Mouse (Mus musculus) limb, embryonic 15.5 days (tissue): Measurements from ENCODE around the gene Tomm34. TPM values are rescaled to one million over a fixed set of nuclear protein-coding genes. Genes with fewer than 3 reads are reported as not detected.
A peak's percentile ranks its signal among the peaks of the same experiment; 100 is the strongest.

Experiments
- ATAC-seq: fragments of 200-750 bp; cut with Nextera tagmentation; 2 replicates; pipeline ENCODE4 v1.8.0; 2017; ENCODE audit warnings: low read depth, moderate TSS enrichment; ENCODE audit not compliant: insufficient number of reproducible peaks, low FRiP score, low TSS enrichment
- H3K27ac ChIP-seq: fragments of 300-500 bp; sonication (generic); 2 replicates; pipeline ENCODE4 v1.5.1; 2015; ENCODE audit warnings: moderate library complexity, mild to moderate bottlenecking, inconsistent platforms
- H3K27me3 ChIP-seq: fragments of 300-500 bp; sonication (generic); 2 replicates; pipeline ENCODE4 v1.6.1; 2015; ENCODE audit warnings: inconsistent platforms
- H3K36me3 ChIP-seq: fragments of 300-500 bp; sonication (generic); 2 replicates; pipeline ENCODE4 v1.6.1; 2015; ENCODE audit warnings: inconsistent platforms
- H3K4me1 ChIP-seq: fragments of 300-500 bp; sonication (generic); 2 replicates; pipeline ENCODE4 v1.6.1; 2015; ENCODE audit warnings: inconsistent platforms
- H3K4me2 ChIP-seq: fragments of 300-500 bp; sonication (generic); 2 replicates; pipeline ENCODE4 v1.6.1; 2015; ENCODE audit warnings: mild to moderate bottlenecking, inconsistent platforms
- H3K4me3 ChIP-seq: fragments of 300-500 bp; sonication (generic); 2 replicates; pipeline ENCODE4 v1.5.1; 2015; ENCODE audit warnings: mild to moderate bottlenecking, inconsistent platforms
- H3K9ac ChIP-seq: fragments of 300-500 bp; sonication (generic); 2 replicates; pipeline ENCODE4 v1.6.1; 2015; ENCODE audit warnings: inconsistent platforms
- H3K9me3 ChIP-seq: fragments of 300-500 bp; sonication (generic); 2 replicates; pipeline ENCODE4 v1.6.1; 2016; ENCODE audit warnings: inconsistent platforms
- WGBS: fragments of 180-500 bp; shearing (Covaris S2); methylation state at CpG from one replicate; pipeline ENCODE4 v1.1.7; 2015; 5-methylcytosine and 5-hydroxymethylcytosine counted together
- polyA plus RNA-seq: library from polyadenylated mRNA; unstranded; fragments of >200 nt; fragmentation: Nextera tagmentation; extraction: Ambion mirVana; gene quantifications from 2 replicates; pipeline ENCODE4 v1.2.1, GENCODE M21; 2015

The Tomm34 gene
- polyA plus RNA-seq, 1 experiment from 2014 or later, result 49.1 TPM

- H3K4me3 ChIP-seq, result no peak overlapping the region
- H3K36me3 ChIP-seq, result no peaks in the 10 kb centered on the region
- no peaks in the 10 kb centered on the region for H3K9me3 ChIP-seq
- no peak overlapping the region for H3K27ac ChIP-seq
- H3K4me1 ChIP-seq, result peaks cover 3% of the 10 kb centered on the region
- H3K4me2 ChIP-seq, result no peak overlapping the region
- peak; percentile 76 for ATAC-seq
- H3K27me3 ChIP-seq, result no peaks in the 10 kb centered on the region
- no peak overlapping the region for H3K9ac ChIP-seq
- 54% methylated on average over 10 of the region's 10 CpGs for WGBS
Measured at GRCm38 (mm10) chr2:164036520-164037019, 34.4 kb downstream of the Tomm34 start.

DNA sequence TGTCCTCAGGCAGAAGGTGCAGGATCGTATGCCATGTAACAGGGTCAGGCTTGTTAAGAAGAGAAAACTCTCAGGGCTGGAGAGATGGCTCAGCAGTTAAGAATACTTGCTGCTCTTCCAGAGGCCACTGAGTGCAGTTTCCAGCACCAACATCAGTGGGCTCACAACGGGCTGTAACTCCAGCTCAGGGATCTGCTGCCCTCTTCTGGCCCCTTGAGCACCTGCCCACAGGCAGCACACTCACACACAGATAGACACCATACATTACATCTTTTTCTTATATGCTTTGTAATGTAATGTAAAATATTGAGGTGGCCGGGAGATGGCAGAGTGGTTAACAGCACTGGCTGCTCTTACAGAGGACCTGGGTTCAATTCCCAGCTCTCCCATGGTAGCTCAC lies 38.0 kb downstream of the Tomm34 start:
- H3K4me1 ChIP-seq, result peaks cover 3% of the 10 kb centered on the region
- H3K4me3 ChIP-seq, result no peak overlapping the region
- no peaks in the 10 kb centered on the region for H3K9me3 ChIP-seq
- no peak overlapping the region for H3K9ac ChIP-seq
- no peak overlapping the region for H3K27ac ChIP-seq
- H3K36me3 ChIP-seq, result no peaks in the 10 kb centered on the region
- no peak for ATAC-seq
- WGBS, result 92% methylated on average over 3 of the region's 3 CpGs
- no peaks in the 10 kb centered on the region for H3K27me3 ChIP-seq
- H3K4me2 ChIP-seq, result no peak overlapping the region

GRCm38 (mm10) chr2:164031147-164031546 lies 39.8 kb downstream of the Tomm34 start:
- ATAC-seq, result no peak
- no peak overlapping the region for H3K27ac ChIP-seq
- H3K36me3 ChIP-seq, result no peaks in the 10 kb centered on the region
- no peak overlapping the region for H3K4me3 ChIP-seq
- no peak overlapping the region for H3K4me2 ChIP-seq
- WGBS, result 69% methylated on average over 10 of the region's 10 CpGs
- no peaks in the 10 kb centered on the region for H3K9me3 ChIP-seq
- no peak overlapping the region for H3K9ac ChIP-seq
- no peaks in the 10 kb centered on the region for H3K27me3 ChIP-seq
- no peaks in the 10 kb centered on the region for H3K4me1 ChIP-seq

- no peaks in the 10 kb centered on the region; the same call in 1 of the 2 replicates for H3K36me3 ChIP-seq
- H3K27ac ChIP-seq, result no peak within 1 kb of the TSS
- 83% methylated on average over 16 of the region's 16 CpGs for WGBS
- no peak within 1 kb of the TSS for H3K9ac ChIP-seq
- H3K9me3 ChIP-seq, result no peaks in the 10 kb centered on the region
- no peak for ATAC-seq
- no peaks in the 10 kb centered on the region for H3K27me3 ChIP-seq
- H3K4me3 ChIP-seq, result no peak within 1 kb of the TSS
- H3K4me1 ChIP-seq, result no peaks in the 10 kb centered on the region
- no peak within 1 kb of the TSS for H3K4me2 ChIP-seq
Measured at GRCm38 (mm10) chr2:164025150-164025549, 45.8 kb downstream of the Tomm34 start, which contains the start of gene Pabpc1l. Gene Pabpc1l, plus strand, starts transcription at chr2:164025450.

DNA sequence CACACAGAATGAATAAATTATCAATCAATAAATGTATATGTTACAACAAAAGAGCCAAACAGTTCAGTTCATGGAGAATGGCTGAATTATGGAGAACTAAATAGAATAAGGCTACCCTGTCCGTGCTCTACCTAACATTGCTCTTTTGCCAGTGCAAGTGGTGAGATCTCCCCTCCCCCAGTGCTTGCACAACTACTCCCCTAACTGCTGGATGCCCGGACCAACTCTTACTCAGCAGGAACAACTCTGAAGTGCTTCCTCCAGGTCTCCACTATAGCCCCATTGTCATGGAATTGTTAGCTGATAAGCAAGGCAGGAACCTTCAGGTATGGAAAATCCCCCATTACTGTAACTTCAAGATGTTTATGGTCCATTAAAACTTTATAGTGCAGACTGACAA lies 48.9 kb downstream of the Tomm34 start:
- no peak overlapping the region for H3K4me2 ChIP-seq
- H3K9ac ChIP-seq, result no peak overlapping the region
- no peaks in the 10 kb centered on the region for H3K9me3 ChIP-seq
- H3K4me1 ChIP-seq, result no peaks in the 10 kb centered on the region
- peaks cover 24% of the 10 kb centered on the region for H3K36me3 ChIP-seq
- ATAC-seq, result no peak
- no peak overlapping the region for H3K4me3 ChIP-seq
- no peak overlapping the region for H3K27ac ChIP-seq
- no peaks in the 10 kb centered on the region for H3K27me3 ChIP-seq
- WGBS, result 43% methylated on average over 2 of the region's 2 CpGs

DNA sequence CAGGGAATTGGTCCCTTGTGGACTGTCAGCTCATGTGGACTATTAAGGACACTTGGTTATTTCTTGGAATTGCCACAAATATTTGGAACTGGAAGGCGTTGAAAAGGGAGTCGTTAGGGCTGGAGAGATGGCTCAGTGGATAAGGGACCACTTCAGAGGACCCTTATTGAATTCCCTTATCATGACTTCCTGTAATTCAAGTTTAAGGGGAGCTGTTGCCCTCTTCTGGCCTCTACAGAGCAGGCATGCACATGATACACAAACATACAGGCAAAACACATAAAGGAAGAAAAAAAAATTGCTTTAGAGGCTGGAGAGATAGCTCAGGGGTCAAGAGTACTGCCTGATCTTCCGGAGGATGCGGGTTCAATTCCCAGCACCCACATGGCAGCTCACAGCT lies 51.0 kb downstream of the Tomm34 start:
- no peak overlapping the region for H3K27ac ChIP-seq
- H3K4me2 ChIP-seq, result no peak overlapping the region
- no peaks in the 10 kb centered on the region for H3K9me3 ChIP-seq
- H3K36me3 ChIP-seq, result peaks cover 45% of the 10 kb centered on the region
- no peaks in the 10 kb centered on the region for H3K27me3 ChIP-seq
- no peak overlapping the region for H3K9ac ChIP-seq
- WGBS, result 86% methylated on average over 4 of the region's 4 CpGs
- ATAC-seq, result no peak
- no peak overlapping the region for H3K4me3 ChIP-seq
- H3K4me1 ChIP-seq, result no peaks in the 10 kb centered on the region

- H3K9me3 ChIP-seq, result no peaks in the 10 kb centered on the region
- no peak overlapping the region for H3K9ac ChIP-seq
- peaks cover 56% of the 10 kb centered on the region for H3K36me3 ChIP-seq
- no peak overlapping the region for H3K27ac ChIP-seq
- no peak for ATAC-seq
- H3K4me3 ChIP-seq, result no peak overlapping the region
- H3K4me1 ChIP-seq, result no peaks in the 10 kb centered on the region
- H3K27me3 ChIP-seq, result no peaks in the 10 kb centered on the region
- 87% methylated on average over 3 of the region's 3 CpGs for WGBS
- H3K4me2 ChIP-seq, result no peak overlapping the region
Measured at GRCm38 (mm10) chr2:164018910-164019309, 52.1 kb downstream of the Tomm34 start.

GRCm38 (mm10) chr2:164015304-164015703 lies 55.7 kb downstream of the Tomm34 start:
- H3K4me2 ChIP-seq, result no peak overlapping the region
- 96% methylated on average over 16 of the region's 16 CpGs for WGBS
- no peaks in the 10 kb centered on the region for H3K9me3 ChIP-seq
- no peak for ATAC-seq
- H3K4me3 ChIP-seq, result no peak overlapping the region
- H3K36me3 ChIP-seq, result peaks cover 80% of the 10 kb centered on the region
- no peaks in the 10 kb centered on the region for H3K27me3 ChIP-seq
- no peak overlapping the region for H3K27ac ChIP-seq
- H3K4me1 ChIP-seq, result no peaks in the 10 kb centered on the region
- no peak overlapping the region for H3K9ac ChIP-seq

- peaks cover 6% of the 10 kb centered on the region for H3K4me1 ChIP-seq
- 85% methylated on average over 3 of the region's 3 CpGs for WGBS
- no peak overlapping the region for H3K4me2 ChIP-seq
- no peak overlapping the region for H3K27ac ChIP-seq
- no peaks in the 10 kb centered on the region for H3K9me3 ChIP-seq
- no peaks in the 10 kb centered on the region for H3K27me3 ChIP-seq
- no peak overlapping the region for H3K9ac ChIP-seq
- no peak overlapping the region for H3K4me3 ChIP-seq
- H3K36me3 ChIP-seq, result peaks cover 45% of the 10 kb centered on the region
- ATAC-seq, result no peak
Measured at GRCm38 (mm10) chr2:164010944-164011343, 60.0 kb downstream of the Tomm34 start.

- Histone ChIP-seq H3K9ac (no peak overlapping the region), H3K4me3 (no peak overlapping the region), H3K27ac (no peak overlapping the region), H3K27me3 (no peaks in the 10 kb centered on the region), H3K4me1 (peaks cover 9% of the 10 kb centered on the region), H3K36me3 (peaks cover 40% of the 10 kb centered on the region), H3K4me2 (no peak overlapping the region), H3K9me3 (no peaks in the 10 kb centered on the region)
- no peak for ATAC-seq
- 74% methylated on average over 5 of the region's 5 CpGs for WGBS
Measured at GRCm38 (mm10) chr2:164010496-164010895, 60.5 kb downstream of the Tomm34 start.

DNA sequence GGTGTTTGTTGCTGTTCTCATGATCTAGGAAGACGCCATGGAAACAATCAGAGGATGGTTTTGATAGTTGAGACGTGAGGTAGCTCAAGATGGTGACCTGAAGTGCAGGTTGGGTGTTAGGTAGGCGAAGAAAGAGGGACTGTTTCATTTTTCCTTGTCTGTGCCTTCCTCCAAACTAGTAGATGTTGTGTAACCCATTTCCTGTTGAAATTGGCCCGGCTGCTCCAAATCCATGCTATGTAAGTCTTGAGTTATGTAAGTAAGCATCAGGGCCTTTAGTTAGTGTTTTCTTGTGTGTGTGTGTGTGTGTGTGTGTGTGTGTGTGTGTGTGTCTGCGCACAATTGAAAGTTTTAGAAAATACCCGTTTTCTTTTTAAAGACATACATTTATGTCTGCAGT lies 61.7 kb downstream of the Tomm34 start:
- Histone ChIP-seq H3K4me1 (peaks cover 13% of the 10 kb centered on the region), H3K9ac (no peak overlapping the region), H3K4me2 (no peak overlapping the region), H3K27ac (no peak overlapping the region), H3K27me3 (no peaks in the 10 kb centered on the region), H3K36me3 (peaks cover 27% of the 10 kb centered on the region), H3K9me3 (no peaks in the 10 kb centered on the region), H3K4me3 (no peak overlapping the region)
- no peak for ATAC-seq
- WGBS, result 81% methylated on average over 6 of the region's 6 CpGs

GRCm38 (mm10) chr2:164007987-164008545 lies 62.9 kb downstream of the Tomm34 start:
- WGBS, result 78% methylated on average over 2 of the region's 2 CpGs
- Histone ChIP-seq H3K4me3 (no peak overlapping the region), H3K9me3 (no peaks in the 10 kb centered on the region), H3K27ac (no peak overlapping the region), H3K36me3 (peaks cover 17% of the 10 kb centered on the region), H3K4me2 (no peak overlapping the region), H3K9ac (no peak overlapping the region), H3K4me1 (peaks cover 13% of the 10 kb centered on the region), H3K27me3 (no peaks in the 10 kb centered on the region)
- no peak for ATAC-seq

- Histone ChIP-seq H3K4me3 (no peak overlapping the region), H3K27me3 (no peaks in the 10 kb centered on the region), H3K9ac (no peak overlapping the region), H3K4me1 (peaks cover 13% of the 10 kb centered on the region), H3K36me3 (peaks cover 12% of the 10 kb centered on the region), H3K27ac (no peak overlapping the region), H3K4me2 (no peak overlapping the region), H3K9me3 (no peaks in the 10 kb centered on the region)
- 85% methylated on average over 8 of the region's 8 CpGs for WGBS
- no peak for ATAC-seq
Measured at GRCm38 (mm10) chr2:164007547-164007946, 63.4 kb downstream of the Tomm34 start.
